Mouse (Mus musculus) sigmoid colon, adult 10 weeks (tissue): Measurements from ENCODE around the gene Atg9a. TPM values are rescaled to one million over a fixed set of nuclear protein-coding genes. Genes with fewer than 3 reads are reported as not detected.

Source experiments
- polyA plus RNA-seq: library from polyadenylated mRNA; stranded (reverse); fragments of 350-450 nt; fragmentation: Illumina TruSeq; extraction: RNeasy Lipid Tissue Mini Kit (QIAGEN cat#74804); gene quantifications from one replicate; pipeline ENCODE4 v1.2.3, GENCODE M21; 2014; ENCODE audit warnings: low read depth, low replicate concordance

The Atg9a gene
- polyA plus RNA-seq, result 16.5 TPM

DNA sequence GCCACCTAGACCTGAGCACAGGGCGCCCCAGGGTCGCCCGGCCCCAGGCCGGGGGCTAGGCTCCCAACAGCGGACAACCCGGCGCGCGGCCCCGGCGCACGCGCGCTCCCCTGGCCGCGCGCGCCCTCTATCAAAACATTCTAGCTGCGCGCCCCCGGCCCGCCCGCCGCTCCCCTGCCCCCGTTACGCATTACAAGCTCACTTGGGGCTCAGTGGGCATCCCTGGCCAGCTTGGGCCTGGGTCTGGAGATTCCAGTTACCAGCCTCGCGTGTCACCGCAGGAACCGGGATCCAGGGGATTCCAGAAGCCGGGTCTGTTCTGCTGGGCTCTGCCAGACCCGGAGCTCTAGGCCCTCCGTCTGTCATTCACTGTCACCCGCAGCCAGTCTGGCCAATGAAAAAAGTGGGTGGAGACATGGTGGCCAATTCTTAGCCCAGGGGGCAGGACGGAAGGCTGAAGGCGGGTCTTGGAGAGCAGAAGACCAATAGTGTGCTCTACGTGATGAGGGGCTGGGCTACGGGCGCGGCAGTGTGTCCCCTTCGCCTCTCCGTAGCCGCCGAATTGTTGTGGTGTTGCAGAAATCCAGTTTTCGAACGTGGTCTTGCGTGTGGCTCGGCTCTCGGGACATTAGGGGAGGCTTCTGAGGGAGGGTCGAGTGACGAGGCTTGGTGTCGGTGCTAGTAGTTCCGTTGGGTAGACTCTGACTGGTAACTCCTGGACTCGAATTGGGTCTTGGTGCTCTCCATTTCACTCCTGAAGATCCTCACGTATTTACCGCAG is at the start of gene Atg9a, which contains the start of gene Ankzf1:
Gene Atg9a (minus strand): TSS at position 575 of the 781 bp plus-strand sequence.
Gene Ankzf1 (plus strand): TSS at position 530 of the 781 bp plus-strand sequence.

DNA sequence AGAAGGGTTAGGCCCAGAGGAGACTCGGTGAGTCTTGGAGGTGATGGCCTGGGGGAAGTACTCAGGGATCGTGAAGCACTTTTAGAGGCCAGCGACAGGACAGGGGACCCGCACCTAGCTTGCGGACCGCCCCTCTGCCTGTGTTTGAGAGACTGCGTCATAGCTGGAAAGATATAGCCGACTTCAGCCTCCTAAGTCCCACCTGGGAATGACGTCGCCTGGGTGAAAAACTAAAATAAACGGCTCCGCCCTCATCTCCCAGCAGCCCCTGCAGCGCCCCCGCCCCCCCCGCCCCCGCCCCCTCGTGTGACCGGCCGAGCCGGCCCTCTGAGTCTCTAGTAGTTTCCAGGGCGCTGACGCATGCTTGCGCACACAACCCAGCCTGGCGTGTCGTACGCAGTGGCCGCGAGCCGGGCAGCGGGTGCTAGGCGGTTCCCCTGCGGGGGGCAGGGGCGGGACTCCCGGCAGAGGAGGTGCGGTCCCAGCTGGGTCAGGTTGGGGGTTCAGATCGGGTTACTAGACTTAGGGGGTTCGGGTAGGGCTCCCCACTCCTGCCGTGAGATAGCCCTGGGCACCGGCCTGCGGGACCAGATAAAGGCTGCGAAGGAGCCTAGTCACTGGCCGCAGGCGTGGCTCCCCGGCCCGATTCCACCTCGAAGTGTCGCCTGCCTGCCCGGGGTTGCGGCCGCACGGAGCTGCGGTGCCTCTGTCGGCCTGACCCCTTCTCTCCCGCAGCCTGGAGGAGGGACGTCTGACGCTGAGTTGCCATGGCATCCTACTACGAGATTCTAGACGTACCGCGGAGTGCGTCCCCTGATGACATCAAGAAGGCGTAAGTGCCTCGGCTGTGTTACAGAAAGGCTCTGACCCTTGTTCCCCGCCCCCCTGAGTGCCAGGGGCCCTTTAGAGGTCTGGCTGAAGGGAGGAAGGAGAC is 44.4 kb upstream of the Atg9a start, which contains the start of gene Dnajb2:
Gene Dnajb2 (plus strand): TSS at position 290 of the 934 bp plus-strand sequence.

DNA sequence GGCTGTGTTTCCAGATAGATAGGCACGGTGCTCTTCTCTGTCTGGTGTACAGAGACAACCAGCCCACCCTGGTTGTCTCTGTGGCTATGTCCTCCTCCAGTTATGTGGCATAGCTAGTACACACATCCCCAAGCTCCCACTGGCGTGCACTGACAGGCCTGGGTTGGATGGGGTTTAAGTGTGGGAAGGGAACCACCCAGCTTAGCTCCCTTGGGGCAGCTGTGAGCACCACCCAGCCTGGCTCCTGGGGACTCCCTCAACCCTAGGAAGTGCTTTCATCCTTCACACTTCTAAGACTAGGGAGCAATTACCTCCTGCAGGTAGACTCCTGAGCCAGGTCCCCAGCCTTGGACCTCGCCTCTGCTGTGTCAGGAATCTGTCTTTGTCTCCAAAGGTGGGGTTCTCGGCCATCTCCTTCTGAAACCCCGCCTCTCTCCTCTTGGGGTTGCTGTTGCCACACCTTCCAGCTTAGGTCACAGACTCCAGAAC is 39.7 kb upstream of the Atg9a start, which contains the start of gene A630095N17Rik:
Gene A630095N17Rik (minus strand): TSS at position 439 of the 489 bp plus-strand sequence.

DNA sequence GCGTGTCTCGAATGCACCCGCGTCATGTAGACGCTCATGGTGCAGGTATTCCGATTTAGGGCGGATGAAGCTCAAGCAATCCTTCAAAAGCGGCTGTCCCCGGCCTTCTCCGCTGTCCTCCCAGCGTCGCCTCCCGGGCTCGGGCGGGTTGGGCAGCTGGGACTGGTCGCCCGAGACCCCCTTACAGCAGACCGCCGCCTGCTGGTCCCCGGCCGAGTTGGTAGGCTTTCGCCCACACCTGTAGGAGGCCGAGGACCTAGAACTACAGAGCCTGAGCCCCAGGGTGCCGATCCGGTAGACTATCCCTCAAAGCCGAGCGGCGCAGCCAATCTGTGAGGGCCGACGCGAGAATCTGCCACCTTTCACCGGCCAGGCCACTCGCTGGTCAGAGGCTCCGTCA is 27.5 kb upstream of the Atg9a start, which contains the start of gene Tuba4a:
Gene Tuba4a (minus strand): TSS at position 335 of the 400 bp plus-strand sequence.

DNA sequence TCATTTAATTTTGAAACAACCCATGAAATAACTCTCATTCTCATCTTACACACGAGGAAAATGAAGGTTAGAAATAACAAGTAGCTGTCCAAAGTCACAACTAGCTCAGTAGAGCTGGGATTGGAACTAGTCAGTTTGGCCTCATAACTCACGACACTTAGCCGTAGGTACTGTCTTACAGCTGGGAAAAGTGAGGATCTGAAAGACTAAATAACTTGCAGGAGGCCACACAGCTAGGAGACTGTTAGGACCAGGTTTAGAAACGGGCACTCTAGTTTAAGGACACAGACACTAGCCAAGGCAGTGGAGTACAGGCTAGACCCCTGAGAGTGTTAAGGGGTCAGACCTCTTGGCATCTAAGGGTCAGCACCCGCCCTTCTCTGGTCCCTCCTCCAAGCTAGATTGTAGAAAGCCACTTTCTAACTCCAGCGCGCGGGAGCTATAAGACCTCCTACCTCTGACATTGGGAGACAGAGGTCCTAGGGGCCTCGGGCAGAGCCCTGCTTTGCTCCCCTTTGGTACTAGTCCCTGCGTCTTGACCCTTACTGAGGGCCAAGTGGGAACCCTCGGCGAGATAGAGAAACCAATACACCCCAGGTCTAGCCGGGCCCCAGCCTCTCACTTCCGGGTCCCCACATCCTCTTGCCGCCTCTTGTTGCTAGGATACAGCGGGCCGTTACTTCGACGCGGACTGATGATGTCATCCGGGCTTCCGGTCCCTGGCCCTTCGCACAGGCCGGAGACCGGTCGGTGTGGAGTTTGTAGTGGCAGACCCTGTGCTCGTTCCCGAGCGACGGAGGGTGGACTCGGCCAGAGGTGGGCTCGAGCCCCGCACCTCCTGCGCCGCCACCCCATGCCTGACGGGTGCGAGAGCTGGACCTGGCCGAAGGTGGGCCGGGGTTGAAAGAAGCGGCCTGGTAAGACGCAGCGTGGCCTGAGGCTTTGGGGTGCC is 18.4 kb upstream of the Atg9a start, which contains the start of the genes Glb1l and Stk16:
Gene Glb1l (minus strand): TSS at position 678 of the 952 bp plus-strand sequence.
Gene Stk16 (plus strand): TSS at position 703 of the 952 bp plus-strand sequence.

DNA sequence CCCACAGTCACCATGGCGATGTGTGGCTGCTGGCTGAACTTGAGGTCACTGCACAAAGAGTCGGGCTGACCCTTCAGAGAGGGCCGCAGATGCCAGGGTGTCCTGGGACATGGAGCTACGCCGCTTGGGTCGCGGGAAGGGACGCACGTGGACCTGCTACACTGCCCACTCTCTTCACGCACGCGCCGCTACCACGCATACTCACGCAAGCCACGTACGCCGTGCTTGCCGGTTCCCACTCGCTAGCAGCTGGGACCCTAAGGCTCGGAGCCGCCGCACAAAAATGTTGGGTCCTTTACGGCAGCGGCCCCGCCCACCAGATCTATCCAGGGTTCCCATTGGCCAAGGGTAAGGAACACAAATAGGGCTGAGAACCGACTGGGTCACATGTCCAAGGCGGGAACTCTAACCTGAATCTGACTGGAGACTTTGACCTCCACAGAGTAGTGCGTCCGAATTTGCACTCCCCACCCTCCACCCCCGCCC is 11.8 kb downstream of the Atg9a start, which contains the start of gene Abcb6:
Gene Abcb6 (minus strand): TSS at position 288 of the 486 bp plus-strand sequence.

DNA sequence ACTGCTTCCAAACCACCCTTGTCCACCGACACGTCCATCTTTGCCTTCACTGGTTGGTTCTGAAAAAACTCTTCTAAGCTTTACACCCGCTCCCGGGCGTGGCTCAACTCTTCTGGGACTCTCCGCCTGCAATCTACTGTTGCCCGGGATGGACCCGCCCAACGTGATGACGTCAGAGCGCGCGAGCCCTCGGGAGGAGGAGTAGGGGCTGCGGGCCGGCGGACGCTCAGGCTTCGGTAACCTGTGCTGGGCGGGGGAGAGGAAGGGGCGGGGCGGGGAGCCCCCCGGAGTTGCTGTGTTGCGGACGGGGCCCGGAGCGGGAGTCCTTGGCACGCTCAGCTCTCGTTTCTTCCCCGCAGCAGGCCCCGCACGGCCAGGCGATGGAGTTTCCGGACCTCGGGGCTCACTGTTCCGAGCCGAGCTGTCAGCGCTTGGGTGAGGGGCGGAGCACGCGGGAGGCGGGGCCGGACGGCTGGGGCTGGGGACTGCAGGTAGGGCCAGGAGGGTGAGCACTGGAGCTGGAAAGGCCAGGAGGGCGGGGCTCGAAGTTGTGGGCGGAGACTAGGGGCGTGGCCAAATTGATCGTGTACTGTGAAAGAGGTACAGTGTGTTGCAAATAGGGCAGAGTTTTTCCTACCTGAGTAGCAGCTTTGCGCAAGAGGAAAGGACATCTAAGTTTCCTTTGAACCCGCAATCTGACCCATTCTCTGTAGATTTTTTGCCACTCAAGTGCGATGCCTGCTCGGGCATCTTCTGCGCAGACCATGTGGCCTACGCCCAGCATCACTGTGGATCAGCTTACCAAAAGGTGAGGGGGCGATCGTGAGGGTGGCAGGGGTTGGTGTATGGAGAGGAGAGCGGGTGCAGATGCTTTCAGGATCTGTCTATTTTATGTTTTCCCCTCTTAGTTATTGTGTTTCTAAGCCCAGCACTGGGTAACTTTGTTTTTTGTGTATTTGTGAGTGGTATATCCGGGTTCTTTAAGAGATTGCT is 23.2 kb downstream of the Atg9a start, which contains the start of gene Zfand2b:
Gene Zfand2b (plus strand): TSS at position 175 of the 993 bp plus-strand sequence.

DNA sequence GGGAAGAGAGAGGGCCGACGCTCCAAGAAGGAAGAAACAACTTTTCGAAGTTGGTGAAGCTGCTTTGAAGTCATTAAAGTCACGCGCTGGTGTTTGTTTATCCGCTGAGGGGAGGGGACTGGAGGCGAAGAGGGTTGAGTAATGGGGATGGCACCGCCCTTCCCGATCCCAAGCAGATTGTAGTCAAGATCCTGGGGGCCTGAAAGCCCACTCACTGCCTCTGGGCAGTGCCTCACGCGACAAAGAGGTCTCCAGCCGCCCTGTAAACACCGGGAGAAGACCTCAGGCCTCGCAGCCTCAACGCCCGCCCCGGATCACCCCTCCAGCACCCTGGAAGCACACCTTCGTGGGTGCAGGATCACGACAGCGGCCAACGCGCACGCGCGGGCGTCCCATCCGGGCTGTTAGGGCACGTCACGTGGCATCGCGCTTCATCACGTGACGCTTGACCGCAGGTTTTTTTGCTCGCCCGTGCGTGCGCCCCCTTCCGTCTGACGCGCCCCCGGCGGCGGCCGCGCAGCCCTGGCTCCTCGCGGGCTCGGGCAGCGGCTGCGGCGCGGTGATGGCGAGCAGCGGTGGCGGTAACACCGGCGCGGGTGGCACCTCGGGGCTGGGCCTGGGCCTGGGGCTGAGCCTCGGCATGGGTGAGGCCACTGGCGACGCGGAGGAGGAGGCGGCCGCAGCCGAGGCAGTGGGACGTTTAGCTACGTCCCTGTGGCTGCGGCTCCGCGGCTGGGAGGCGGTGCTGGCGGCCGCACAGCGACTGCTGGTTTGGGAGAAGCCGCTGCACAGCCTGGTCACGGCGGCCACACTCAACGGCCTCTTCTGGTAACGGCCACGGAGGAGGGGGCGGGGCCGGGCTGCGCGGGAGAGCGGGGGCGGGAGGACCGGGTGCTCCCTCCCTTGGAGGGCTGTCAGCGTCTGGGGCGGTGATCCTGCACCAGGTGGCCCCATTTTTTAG is 49.4 kb downstream of the Atg9a start, which contains the start of the genes Cnppd1 and Retreg2:
Gene Cnppd1 (minus strand): TSS at position 411 of the 961 bp plus-strand sequence.
Gene Retreg2 (plus strand): TSS at position 478 of the 961 bp plus-strand sequence.

DNA sequence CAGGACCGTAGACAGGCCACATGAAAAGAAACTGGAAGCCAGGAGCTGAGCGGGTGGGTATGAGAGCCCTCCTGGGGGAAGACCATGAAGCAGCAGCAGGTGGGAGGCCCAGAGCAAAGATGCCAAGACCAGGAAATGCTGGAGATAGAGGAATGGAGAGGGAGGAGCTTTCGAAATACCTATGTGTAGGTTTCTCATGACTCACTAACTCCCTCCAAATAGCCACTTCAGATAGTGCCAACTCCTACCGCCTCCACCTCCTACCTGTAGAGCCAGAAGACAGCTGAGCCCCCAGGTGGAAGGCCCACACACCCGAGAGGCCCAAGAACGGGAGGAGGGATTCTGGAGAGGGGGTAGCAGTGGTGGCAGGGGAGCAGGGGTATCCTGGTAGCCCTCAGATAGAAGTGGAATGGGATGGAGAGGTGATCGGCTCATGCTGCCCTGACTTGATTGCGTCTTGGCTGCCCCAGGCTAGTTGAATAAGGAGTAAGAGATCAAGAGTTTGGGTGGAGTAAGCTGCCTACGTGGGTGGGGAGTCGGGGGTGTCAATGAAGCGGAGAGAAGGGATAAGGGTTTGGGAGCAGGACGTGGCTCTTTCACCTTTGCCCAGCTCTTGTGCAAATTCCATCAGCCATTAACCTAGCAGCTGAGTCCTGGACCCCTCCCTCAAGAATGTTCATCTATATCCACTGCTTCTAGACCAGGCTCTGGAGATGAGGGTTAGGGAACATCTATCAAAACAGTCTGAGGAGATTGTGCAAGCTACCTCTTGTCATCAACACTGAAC is 58.4 kb downstream of the Atg9a start, which contains the start of gene Slc23a3:
Gene Slc23a3 (minus strand): TSS at position 470 of the 787 bp plus-strand sequence.

Other genes starting within 250 kb of the Atg9a start
- gene Ihh, start 240.5 kb downstream of the Atg9a start, polyA plus RNA-seq, result 0.85 TPM
- 0.60 TPM for gene Nhej1, start 67.0 kb downstream of the Atg9a start, polyA plus RNA-seq
- gene Slc23a3, start 58.3 kb downstream of the Atg9a start, polyA plus RNA-seq, result 1.2 TPM
- gene Cnppd1, start 49.5 kb downstream of the Atg9a start, polyA plus RNA-seq, result 13.5 TPM
- gene Retreg2, start 49.4 kb downstream of the Atg9a start, polyA plus RNA-seq, result 6.9 TPM
- 1.2 TPM for gene Zfand2b, start 23.6 kb downstream of the Atg9a start, polyA plus RNA-seq
- 8.4 TPM for gene Abcb6, start 11.8 kb downstream of the Atg9a start, polyA plus RNA-seq
- 30.1 TPM for gene Ankzf1, start within 50 bp of the Atg9a start, polyA plus RNA-seq
- gene Glb1l, start 18.6 kb upstream of the Atg9a start, polyA plus RNA-seq, result 9.3 TPM
- 13.5 TPM for gene Stk16, start 18.6 kb upstream of the Atg9a start, polyA plus RNA-seq
- gene Tuba4a, start 27.7 kb upstream of the Atg9a start, polyA plus RNA-seq, result 7.6 TPM
- gene A630095N17Rik, start 39.9 kb upstream of the Atg9a start, polyA plus RNA-seq, result not detected
- gene Dnajb2, start 44.2 kb upstream of the Atg9a start, polyA plus RNA-seq, result 12.7 TPM
- gene Ptprn, start 72.3 kb upstream of the Atg9a start, polyA plus RNA-seq, result not detected
- 11.1 TPM for gene Resp18, start 86.2 kb upstream of the Atg9a start, polyA plus RNA-seq
- 3.1 TPM for gene Dnpep, start 125.8 kb upstream of the Atg9a start, polyA plus RNA-seq
- gene Des, start 168.1 kb upstream of the Atg9a start, polyA plus RNA-seq, result 20.1 TPM
- 2.6 TPM for gene Speg, start 183.1 kb upstream of the Atg9a start, polyA plus RNA-seq
- 12.7 TPM for gene Gmppa, start 243.7 kb upstream of the Atg9a start, polyA plus RNA-seq